Mouse (Mus musculus) kidney, postnatal 0 days (tissue): ENCODE measurements around the gene Brd9. TPM values are rescaled to one million over a fixed set of nuclear protein-coding genes. Genes with fewer than 3 reads are reported as not detected.

Experiments
- ATAC-seq: fragments of 200-750 bp; cut with Nextera tagmentation; replicated peaks from 2 replicates; pipeline ENCODE4 v1.8.0; 2017; ENCODE audit warnings: low read depth, moderate number of reproducible peaks, moderate TSS enrichment, moderate library complexity; ENCODE audit not compliant: low FRiP score
- DNase-seq: peaks from one replicate; pipeline ENCODE4 v3.0.0-alpha.2; 2016; ENCODE audit warnings: low spot score
- H3K27ac ChIP-seq: fragments of 300-500 bp; sonication (generic); 2 replicates; pipeline ENCODE4 v1.5.1; 2014; ENCODE audit warnings: mild to moderate bottlenecking
- H3K27me3 ChIP-seq: fragments of 300-500 bp; sonication (generic); 2 replicates; pipeline ENCODE4 v1.6.1; 2014; ENCODE audit warnings: low read length, mixed read lengths; ENCODE audit not compliant: insufficient read depth
- H3K36me3 ChIP-seq: fragments of 300-500 bp; sonication (generic); 2 replicates; pipeline ENCODE4 v1.6.1; 2014; ENCODE audit warnings: low read length, mixed read lengths; ENCODE audit not compliant: insufficient read depth
- H3K4me1 ChIP-seq: fragments of 300-500 bp; sonication (generic); replicated peaks from 2 replicates; pipeline ENCODE4 v1.6.1; 2014; ENCODE audit warnings: antibody characterized with exemption, low read length, mixed read lengths; ENCODE audit not compliant: insufficient read depth
- H3K4me2 ChIP-seq: fragments of 300-500 bp; sonication (generic); 2 replicates; pipeline ENCODE4 v1.6.1; 2014; ENCODE audit warnings: mild to moderate bottlenecking, low read length, moderate library complexity, mixed read lengths
- H3K4me3 ChIP-seq: fragments of 300-500 bp; sonication (generic); replicated peaks from 2 replicates; pipeline ENCODE4 v1.5.1; 2014; ENCODE audit warnings: low read depth, low read length
- H3K9ac ChIP-seq: fragments of 300-500 bp; sonication (generic); 2 replicates; pipeline ENCODE4 v1.6.1; 2014; ENCODE audit warnings: low read depth, low read length
- H3K9me3 ChIP-seq: fragments of 300-500 bp; sonication (generic); replicated peaks from 2 replicates; pipeline ENCODE4 v1.6.1; 2016; ENCODE audit warnings: low read length, inconsistent platforms, mixed read lengths
- CTCF ChIP-seq: IDR thresholded peaks from 2 replicates; pipeline ENCODE4 v1.5.1; 2016; ENCODE audit warnings: antibody characterized with exemption, low read depth, mild to moderate bottlenecking, moderate library complexity
- WGBS: fragments of 180-500 bp; shearing (Covaris S2); extraction: QIAGEN DNeasy Blood & Tissue Kit; methylation state at CpG from one replicate; pipeline ENCODE4 v1.1.7; 2014; 5-methylcytosine and 5-hydroxymethylcytosine counted together
- polyA plus RNA-seq: library from polyadenylated mRNA; unstranded; fragments of >200 nt; fragmentation: Nextera tagmentation; extraction: Ambion mirVana; gene quantifications from 2 replicates; pipeline ENCODE4 v1.2.1, GENCODE M21; 2015

Brd9 gene
- polyA plus RNA-seq, 1 experiment from 2014 or later = 35.5 TPM

DNA sequence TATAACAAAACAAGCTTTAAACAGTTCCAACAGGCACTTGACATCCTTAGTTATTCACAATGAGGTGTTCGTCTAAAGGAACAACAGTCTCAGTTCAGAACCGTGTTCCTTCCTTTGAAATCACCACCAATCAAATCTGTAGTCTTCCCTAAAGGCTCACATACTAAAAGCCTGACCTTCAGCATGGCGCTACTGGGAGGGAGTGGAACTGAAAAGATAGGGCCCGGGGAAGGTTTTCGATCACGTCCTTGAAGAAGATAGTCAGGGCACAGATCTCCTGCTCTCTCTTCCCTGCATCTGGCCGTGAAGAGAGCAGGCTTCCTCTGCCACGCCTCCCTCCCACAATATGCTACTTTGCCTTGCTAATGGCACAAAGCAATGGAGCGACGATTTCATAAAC lies 5.4 kb upstream of the Brd9 start:
- H3K9me3 ChIP-seq = no peaks in the 10 kb centered on the region
- DNase-seq = no peak
- TF ChIP-seq CTCF = no peak
- no peaks in the 10 kb centered on the region for H3K4me1 ChIP-seq
- H3K9ac ChIP-seq = no peak overlapping the region
- no peak for ATAC-seq
- 0 out of 2 replicates have a peak, but pooled peaks cover 9% of the 10 kb centered on the region for H3K36me3 ChIP-seq
- no peak overlapping the region for H3K4me3 ChIP-seq
- 91% methylated on average over 10 of the region's 10 CpGs for WGBS
- no peak overlapping the region for H3K4me2 ChIP-seq
- H3K27ac ChIP-seq = no peak overlapping the region
- no peaks in the 10 kb centered on the region for H3K27me3 ChIP-seq

DNA sequence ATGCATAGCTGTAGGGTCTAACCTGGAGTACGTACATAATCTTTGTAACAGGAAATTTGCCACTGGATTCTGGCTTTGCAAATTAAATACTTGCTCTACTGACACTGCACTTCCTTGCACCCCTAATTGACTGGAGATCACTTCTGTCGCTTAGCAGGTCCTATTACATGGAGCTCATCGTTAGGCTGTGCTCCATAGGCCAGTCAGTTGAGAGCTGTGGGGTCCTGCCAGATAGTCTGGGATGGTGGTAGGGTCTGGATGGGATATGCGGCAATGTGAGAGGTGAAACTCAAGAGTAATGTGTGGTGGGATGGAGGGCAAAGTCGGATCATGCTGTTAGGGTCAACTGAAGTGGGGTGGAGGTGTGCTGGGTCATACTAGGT lies 682 bp upstream of the Brd9 start:
- 13% methylated on average over 5 of the region's 5 CpGs for WGBS
- peaks cover 5% of the 10 kb centered on the region; the same call in 1 of the 2 replicates for H3K36me3 ChIP-seq
- H3K27ac ChIP-seq = no peak overlapping the region
- DNase-seq (no peak), ATAC-seq (peak; percentile 6; the same call in 1 of the 2 replicates)
- H3K4me1 ChIP-seq = 0 out of 2 replicates have a peak, but pooled peaks cover 5% of the 10 kb centered on the region
- H3K9me3 ChIP-seq = no peaks in the 10 kb centered on the region
- no peaks in the 10 kb centered on the region for H3K27me3 ChIP-seq
- peak overlapping the region; percentile 78 for H3K4me3 ChIP-seq
- peak overlapping the region; percentile 76 for H3K4me2 ChIP-seq
- H3K9ac ChIP-seq = peak overlapping the region; percentile 66
- no peak for TF ChIP-seq CTCF

DNA sequence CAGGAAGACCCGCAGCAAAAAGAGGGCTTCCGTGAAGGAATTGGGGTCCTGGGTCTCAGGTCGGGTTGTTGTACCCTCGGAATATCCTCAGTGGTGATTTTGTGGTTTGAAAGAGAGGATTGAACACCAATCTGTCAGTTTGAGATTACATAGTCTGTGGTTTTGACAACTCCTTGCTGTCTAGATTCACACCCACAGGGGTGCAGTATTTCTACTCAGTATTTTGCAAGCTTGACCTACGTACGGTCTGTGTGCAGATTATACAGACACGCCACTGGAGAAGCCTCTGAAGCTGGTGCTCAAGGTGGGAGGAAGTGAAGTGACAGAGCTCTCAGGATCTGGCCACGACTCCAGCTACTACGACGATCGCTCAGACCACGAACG lies 558 bp downstream of the Brd9 start:
- 0 out of 2 replicates have a peak, but pooled peaks cover 5% of the 10 kb centered on the region for H3K4me1 ChIP-seq
- H3K4me3 ChIP-seq = peak overlapping the region; percentile 78
- no peaks in the 10 kb centered on the region for H3K9me3 ChIP-seq
- no peak for TF ChIP-seq CTCF
- 37% methylated on average over 13 of the region's 13 CpGs for WGBS
- H3K27me3 ChIP-seq = no peaks in the 10 kb centered on the region
- DNase-seq (no peak), ATAC-seq (0 out of 2 replicates have a peak, but pooled peaks have one; percentile 8)
- peak overlapping the region; percentile 66 for H3K9ac ChIP-seq
- peak overlapping the region; percentile 76 for H3K4me2 ChIP-seq
- H3K36me3 ChIP-seq = peaks cover 16% of the 10 kb centered on the region
- peak overlapping the region; percentile 88 for H3K27ac ChIP-seq

DNA sequence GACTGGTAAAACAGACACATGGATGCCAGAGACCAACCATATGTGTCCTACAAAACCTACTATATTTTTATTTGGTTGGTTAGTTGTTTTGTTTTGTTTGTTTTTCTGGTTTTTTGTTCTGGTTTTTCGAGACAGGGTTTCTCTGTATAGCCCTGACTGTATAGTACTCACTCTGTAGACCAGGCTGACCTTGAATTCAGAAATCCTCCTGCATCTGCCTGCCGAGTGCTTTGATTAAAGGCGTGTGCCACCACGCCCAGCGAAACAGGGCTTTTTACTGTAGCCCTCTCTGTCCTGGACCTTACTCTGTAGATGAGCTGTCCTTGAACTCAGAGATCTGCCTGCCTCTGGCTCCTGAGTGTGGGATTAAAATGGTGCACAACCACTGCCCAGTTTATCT lies 1.5 kb downstream of the Brd9 start:
- Histone ChIP-seq H3K9me3 (no peaks in the 10 kb centered on the region), H3K9ac (no peak overlapping the region), H3K4me2 (no peak overlapping the region), H3K4me3 (no peak overlapping the region), H3K4me1 (0 out of 2 replicates have a peak, but pooled peaks cover 5% of the 10 kb centered on the region), H3K36me3 (peaks cover 23% of the 10 kb centered on the region), H3K27me3 (no peaks in the 10 kb centered on the region), H3K27ac (no peak overlapping the region)
- TF ChIP-seq CTCF = no peak
- WGBS = 96% methylated on average over 5 of the region's 5 CpGs
- no peak for DNase-seq
- ATAC-seq = no peak

DNA sequence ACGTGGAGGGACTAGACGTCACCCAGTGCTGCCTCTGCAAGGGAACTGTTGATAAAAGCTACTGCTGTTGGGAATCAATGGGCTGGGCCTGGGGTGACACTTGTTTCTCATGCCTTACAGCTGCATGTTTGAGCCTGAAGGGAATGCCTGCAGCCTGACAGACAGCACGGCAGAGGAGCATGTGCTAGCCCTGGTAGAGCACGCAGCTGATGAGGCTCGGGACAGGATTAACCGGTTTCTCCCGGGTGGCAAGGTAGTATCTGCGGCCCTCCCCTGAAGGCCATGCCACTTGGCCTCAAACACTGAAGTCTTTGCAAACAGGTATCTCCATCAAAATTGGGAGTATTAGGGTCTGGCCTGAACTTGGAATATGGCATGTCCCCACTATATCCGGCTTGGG lies 7.0 kb downstream of the Brd9 start:
- H3K4me3 ChIP-seq = no peak overlapping the region
- 93% methylated on average over 9 of the region's 9 CpGs for WGBS
- H3K9me3 ChIP-seq = no peaks in the 10 kb centered on the region
- no peak overlapping the region for H3K9ac ChIP-seq
- ATAC-seq = no peak
- no peaks in the 10 kb centered on the region for H3K4me1 ChIP-seq
- no peak overlapping the region for H3K27ac ChIP-seq
- no peaks in the 10 kb centered on the region for H3K27me3 ChIP-seq
- H3K4me2 ChIP-seq = no peak overlapping the region
- peaks cover 71% of the 10 kb centered on the region for H3K36me3 ChIP-seq
- no peak for TF ChIP-seq CTCF
- DNase-seq = no peak

DNA sequence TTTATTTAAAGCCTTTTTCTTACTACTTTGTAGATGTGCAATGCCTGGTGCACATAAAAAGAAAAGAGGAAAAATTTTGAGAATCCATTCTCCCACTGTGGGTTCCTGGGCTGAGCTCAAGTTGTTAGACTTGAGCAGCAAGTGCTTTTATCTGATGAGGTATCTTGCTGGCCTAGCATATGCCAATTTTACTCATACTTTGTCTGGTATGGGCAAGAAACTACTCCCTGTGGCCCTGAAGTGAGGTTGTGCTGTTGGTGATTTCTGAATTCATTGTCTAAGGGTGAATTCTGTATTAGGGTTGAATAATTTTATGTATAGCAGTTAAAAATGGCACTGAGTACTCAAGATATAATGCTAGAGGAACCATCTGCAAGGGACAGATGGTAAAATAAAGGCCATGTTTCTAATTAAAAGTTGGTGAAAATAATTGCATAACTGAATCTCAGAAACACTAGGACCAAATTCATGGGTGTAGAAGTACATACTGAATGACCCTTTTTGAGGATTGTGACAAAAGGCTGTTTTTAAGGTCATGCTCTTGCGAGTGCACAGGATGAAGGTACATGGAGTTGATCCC lies 16.0 kb downstream of the Brd9 start:
- Histone ChIP-seq H3K9ac (no peak overlapping the region), H3K4me2 (no peak overlapping the region), H3K36me3 (peaks cover 52% of the 10 kb centered on the region), H3K27me3 (no peaks in the 10 kb centered on the region), H3K9me3 (no peaks in the 10 kb centered on the region), H3K4me3 (no peak overlapping the region), H3K4me1 (no peaks in the 10 kb centered on the region), H3K27ac (no peak overlapping the region)
- ATAC-seq (no peak), DNase-seq (no peak)
- 90% methylated on average over 1 of the region's 1 CpGs for WGBS
- no peak for TF ChIP-seq CTCF

DNA sequence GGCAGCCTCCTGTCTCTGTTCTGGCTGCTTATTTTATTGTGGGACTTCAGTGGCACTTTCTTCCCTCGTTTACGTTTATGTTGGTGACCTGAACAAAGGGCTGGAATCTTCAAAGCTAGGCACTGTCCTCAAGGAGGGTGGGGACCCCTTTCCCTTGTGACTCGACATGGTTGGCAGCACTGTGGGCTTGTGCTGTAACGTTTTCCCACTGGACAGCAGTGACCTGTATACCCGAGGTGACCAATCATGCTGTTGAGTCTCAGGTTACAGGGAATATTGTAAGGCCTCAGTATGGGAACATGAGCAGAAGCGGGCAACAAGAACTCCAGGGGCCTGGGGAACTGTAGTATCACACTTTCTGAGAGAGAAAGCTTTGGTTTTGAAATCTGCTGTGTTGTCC lies 17.1 kb downstream of the Brd9 start:
- DNase-seq (no peak), ATAC-seq (peak; percentile 59)
- 24% methylated on average over 6 of the region's 6 CpGs for WGBS

More for the DNA sequence above, 17.1 kb downstream of the Brd9 start:
- Histone ChIP-seq H3K27ac (no peak overlapping the region), H3K9me3 (no peaks in the 10 kb centered on the region), H3K4me2 (no peak overlapping the region), H3K36me3 (peaks cover 48% of the 10 kb centered on the region), H3K4me3 (no peak overlapping the region), H3K27me3 (no peaks in the 10 kb centered on the region), H3K9ac (no peak overlapping the region), H3K4me1 (no peaks in the 10 kb centered on the region)
- no peak for TF ChIP-seq CTCF
